Mouse (Mus musculus) bone marrow, adult 2 months (tissue): Measurements from ENCODE around the gene Irs3.

Source experiments
- CTCF ChIP-seq: fragments of 200-500 bp; IDR thresholded peaks from 2 replicates; pipeline ENCODE4 v1.5.1; 2011; ENCODE audit warnings: low read length, control low read depth; ENCODE audit not compliant: control insufficient read depth, insufficient read depth
- POLR2A ChIP-seq: fragments of 200-500 bp; IDR thresholded peaks from 2 replicates; pipeline ENCODE4 v1.6.1; 2011; ENCODE audit warnings: low read depth, mild to moderate bottlenecking, control low read depth, low read length, borderline replicate concordance; ENCODE audit not compliant: control insufficient read depth

- no peak for TF ChIP-seq CTCF
- no peak for TF ChIP-seq POLR2A
These were observed 17.5 kb downstream of the Irs3 start for GRCm38 (mm10) chr5:137627991-137628390.
